Mouse (Mus musculus): ENCODE measurements at regions not wholly inside any gene's neighbourhood (a gene's known extent, or its start where the extent isn't known, plus 50 kb on each side); places are given as distances from the start of the nearest gene placed in this dataset.
A peak's percentile ranks its signal among the peaks of the same experiment; 100 is the strongest.

DNA sequence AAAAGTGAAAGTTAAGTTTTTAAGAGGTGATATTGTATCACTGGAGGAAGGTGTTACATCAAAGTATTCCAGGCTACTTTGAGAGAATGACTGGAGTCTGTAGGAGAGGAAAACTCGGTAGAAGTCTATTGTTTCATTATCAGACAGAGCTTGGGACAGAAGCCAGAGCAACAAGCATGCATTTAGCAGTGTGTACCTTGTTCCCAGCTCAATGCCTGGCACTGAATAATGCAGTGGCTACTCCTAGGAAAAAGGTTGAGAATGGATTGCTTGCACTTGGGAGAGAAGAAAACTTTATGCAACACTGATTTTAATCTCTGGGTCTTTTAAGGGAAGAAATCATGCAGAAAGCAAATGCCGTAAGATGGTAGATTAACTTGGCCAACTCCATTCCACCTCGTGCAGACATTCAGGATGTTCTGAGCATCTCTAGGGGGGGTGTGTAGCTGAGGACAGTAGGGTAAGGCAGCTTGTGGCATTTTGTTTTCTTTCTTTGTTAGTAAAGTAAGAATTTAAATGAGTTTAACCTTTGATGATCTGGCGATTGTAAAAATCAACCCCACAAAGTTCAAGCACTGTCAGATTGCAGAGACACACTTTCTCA lies 138.5 kb upstream of the Astn2 start:
- ATAC-seq (ENCODE audit: insufficient number of reproducible peaks, low FRiP score) = no peak
- H3K27me3 ChIP-seq (replicated peaks) = no peaks in the 10 kb centered on the region
- 58% methylated on average over 4 of the region's 4 CpGs for WGBS
- H3K36me3 ChIP-seq = no peaks in the 10 kb centered on the region
- H3K4me2 ChIP-seq = no peak overlapping the region
- 0 out of 2 replicates have a peak, but pooled peaks cover 9% of the 10 kb centered on the region for H3K4me1 ChIP-seq (replicated peaks)
- H3K9ac ChIP-seq = no peak overlapping the region
- H3K4me3 ChIP-seq = no peak overlapping the region
- no peak overlapping the region for H3K27ac ChIP-seq (ENCODE audit: poor library complexity, severe bottlenecking)
- H3K9me3 ChIP-seq (replicated peaks) = no peaks in the 10 kb centered on the region

DNA sequence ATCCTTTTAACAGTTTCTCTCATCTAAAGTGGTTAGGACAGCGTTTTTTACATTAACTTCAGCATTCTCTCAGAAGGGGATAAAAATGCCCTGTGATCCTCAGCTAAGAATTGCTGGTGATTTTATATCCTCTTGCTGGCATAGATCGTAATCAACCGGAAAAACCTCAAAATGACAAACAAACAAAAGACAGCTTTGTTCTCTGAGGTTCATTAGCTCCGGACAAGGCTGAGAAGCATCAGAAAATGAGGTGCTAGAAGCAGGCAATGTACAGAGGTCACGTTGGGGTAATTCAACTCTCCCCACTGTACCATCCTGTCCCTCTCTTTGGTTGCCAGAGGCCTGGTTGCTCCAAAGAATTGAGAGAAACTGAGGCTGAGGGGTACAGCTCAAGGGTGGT lies 120.0 kb upstream of the Astn2 start:
- H3K27ac ChIP-seq (ENCODE audit: poor library complexity, severe bottlenecking) = no peak overlapping the region
- 75% methylated on average over 5 of the region's 5 CpGs for WGBS
- ATAC-seq (ENCODE audit: insufficient number of reproducible peaks, low FRiP score) = no peak
- H3K4me3 ChIP-seq = no peak overlapping the region
- no peak overlapping the region for H3K4me2 ChIP-seq
- H3K36me3 ChIP-seq = no peaks in the 10 kb centered on the region
- no peak overlapping the region for H3K9ac ChIP-seq
- H3K27me3 ChIP-seq (replicated peaks) = no peaks in the 10 kb centered on the region
- H3K9me3 ChIP-seq (replicated peaks) = no peaks in the 10 kb centered on the region
- H3K4me1 ChIP-seq (replicated peaks) = no peaks in the 10 kb centered on the region

DNA sequence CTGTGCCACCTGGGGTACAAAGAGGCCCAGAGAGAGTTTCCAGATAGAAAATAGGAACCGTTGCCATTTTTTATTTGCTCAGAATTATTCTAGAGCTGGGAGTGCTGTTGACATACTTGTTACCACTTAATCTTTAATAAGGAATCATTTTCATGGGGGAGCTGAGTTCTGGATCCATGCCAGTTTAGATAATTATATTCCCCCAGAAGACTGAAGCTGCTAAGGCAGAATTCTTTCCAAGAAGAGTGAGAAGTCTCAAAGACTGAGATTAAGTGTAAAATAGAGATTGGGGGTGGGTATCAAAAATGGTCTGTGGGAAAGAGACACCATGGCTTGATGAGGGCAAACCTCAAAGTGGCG lies 119.5 kb upstream of the Astn2 start:
- 68% methylated on average over 2 of the region's 2 CpGs for WGBS
- ATAC-seq (ENCODE audit: insufficient number of reproducible peaks, low FRiP score) = no peak
- no peaks in the 10 kb centered on the region for H3K36me3 ChIP-seq
- H3K27me3 ChIP-seq (replicated peaks) = no peaks in the 10 kb centered on the region
- H3K9ac ChIP-seq = no peak overlapping the region
- no peak overlapping the region for H3K27ac ChIP-seq (ENCODE audit: poor library complexity, severe bottlenecking)
- no peak overlapping the region for H3K4me3 ChIP-seq
- H3K4me1 ChIP-seq (replicated peaks) = no peaks in the 10 kb centered on the region
- H3K4me2 ChIP-seq = no peak overlapping the region
- H3K9me3 ChIP-seq (replicated peaks) = no peaks in the 10 kb centered on the region

DNA sequence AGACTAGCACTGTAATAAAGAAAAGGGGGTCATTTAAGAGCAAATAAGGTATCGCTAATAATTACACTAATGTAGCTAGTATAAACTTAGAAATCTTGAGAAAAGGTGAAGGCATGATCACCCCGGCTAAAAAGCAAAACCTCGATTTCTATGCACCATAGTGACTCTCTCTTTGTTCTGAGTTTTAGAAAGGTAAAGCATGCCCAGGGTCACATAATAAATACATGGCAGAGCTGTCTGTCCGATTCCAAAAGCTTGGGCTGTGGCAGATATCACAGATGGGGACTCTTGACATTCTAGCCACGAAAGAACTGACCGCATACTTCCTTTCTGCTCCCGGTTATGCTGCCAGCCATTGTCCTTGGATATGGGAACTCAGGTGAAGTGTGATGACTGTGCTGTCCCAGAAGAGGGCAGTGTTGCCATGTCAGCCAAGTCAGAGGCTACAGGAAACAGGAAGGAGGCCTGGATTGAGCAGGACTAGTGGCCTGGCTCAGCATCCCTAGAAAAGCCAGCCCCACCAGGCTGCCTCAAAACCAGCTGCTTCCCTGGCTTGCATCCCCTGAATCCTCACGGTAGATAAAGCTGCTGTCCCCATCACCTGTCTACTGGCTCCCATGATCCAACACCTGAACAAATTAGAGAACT lies 119.0 kb upstream of the Astn2 start:
- Histone ChIP-seq H3K4me1 (replicated peaks) (no peaks in the 10 kb centered on the region), H3K27ac (ENCODE audit: poor library complexity, severe bottlenecking) (no peak overlapping the region), H3K4me3 (no peak overlapping the region), H3K27me3 (replicated peaks) (no peaks in the 10 kb centered on the region), H3K4me2 (no peak overlapping the region), H3K9ac (no peak overlapping the region), H3K36me3 (no peaks in the 10 kb centered on the region), H3K9me3 (replicated peaks) (no peaks in the 10 kb centered on the region)
- 38% methylated on average over 8 of the region's 8 CpGs for WGBS
- ATAC-seq (ENCODE audit: insufficient number of reproducible peaks, low FRiP score) = no peak

DNA sequence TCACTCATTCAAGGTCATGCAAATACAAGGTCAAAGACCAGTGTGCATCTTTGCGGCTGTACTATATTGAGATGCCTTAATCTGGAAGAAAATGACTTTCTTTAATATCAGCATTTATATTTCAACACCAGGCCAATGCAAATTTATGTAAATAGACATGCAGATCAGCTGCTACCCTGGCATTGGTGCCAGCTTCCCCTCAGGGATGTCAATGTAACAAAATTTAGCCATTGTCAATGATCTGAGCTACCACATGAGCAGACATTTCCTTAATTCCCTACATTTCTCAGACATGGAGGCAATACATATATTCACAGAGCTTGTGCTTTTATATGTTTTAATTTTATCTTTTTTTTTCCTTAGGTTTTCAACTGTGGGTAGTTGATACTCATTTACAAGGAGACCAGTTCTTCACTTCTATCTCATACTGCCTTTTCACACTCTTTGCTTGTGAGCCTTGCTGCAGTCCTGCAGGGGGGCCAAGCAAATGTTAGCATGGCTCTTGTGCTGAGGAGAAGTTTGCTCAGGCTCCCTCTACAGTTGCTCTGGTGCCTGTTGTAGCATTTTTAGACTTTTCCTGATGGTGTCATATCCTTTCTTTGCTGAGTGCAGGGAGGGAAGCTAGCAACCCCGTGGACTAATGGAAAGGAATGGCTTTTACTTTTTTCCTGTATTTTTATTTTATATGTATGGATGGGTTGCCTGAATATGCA lies 117.8 kb upstream of the Astn2 start:
- no peak for ATAC-seq (ENCODE audit: insufficient number of reproducible peaks, low FRiP score)
- Histone ChIP-seq H3K4me3 (no peak overlapping the region), H3K9me3 (replicated peaks) (no peaks in the 10 kb centered on the region), H3K9ac (no peak overlapping the region), H3K4me2 (no peak overlapping the region), H3K36me3 (no peaks in the 10 kb centered on the region), H3K4me1 (replicated peaks) (no peaks in the 10 kb centered on the region), H3K27ac (ENCODE audit: poor library complexity, severe bottlenecking) (no peak overlapping the region), H3K27me3 (replicated peaks) (no peaks in the 10 kb centered on the region)
- WGBS = 61% methylated on average over 2 of the region's 2 CpGs

DNA sequence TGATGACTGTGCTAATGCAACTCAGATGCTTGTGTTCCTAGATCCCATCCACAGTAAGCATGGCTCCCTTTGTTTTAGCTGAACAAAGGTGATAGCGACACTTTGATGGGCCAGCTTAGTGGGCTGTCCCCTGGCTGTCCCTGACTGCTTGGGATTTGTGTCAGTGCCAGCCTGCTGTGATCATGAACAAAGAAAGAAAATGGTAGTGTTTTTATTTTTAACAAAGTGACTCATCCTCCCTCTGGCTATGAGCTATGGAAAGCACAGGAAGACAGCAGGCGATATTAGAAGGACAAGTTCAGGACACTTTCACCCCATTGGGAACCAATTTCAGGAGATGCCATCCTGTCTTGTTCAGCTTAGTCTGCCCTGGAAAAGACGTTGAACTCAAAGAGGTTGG lies 116.4 kb upstream of the Astn2 start:
- no peak for ATAC-seq (ENCODE audit: insufficient number of reproducible peaks, low FRiP score)
- no peaks in the 10 kb centered on the region for H3K4me1 ChIP-seq (replicated peaks)
- no peaks in the 10 kb centered on the region for H3K9me3 ChIP-seq (replicated peaks)
- no peaks in the 10 kb centered on the region for H3K27me3 ChIP-seq (replicated peaks)
- H3K4me3 ChIP-seq = no peak overlapping the region
- H3K27ac ChIP-seq (ENCODE audit: poor library complexity, severe bottlenecking) = no peak overlapping the region
- no peak overlapping the region for H3K9ac ChIP-seq
- WGBS = 67% methylated on average over 3 of the region's 3 CpGs
- H3K36me3 ChIP-seq = no peaks in the 10 kb centered on the region
- H3K4me2 ChIP-seq = no peak overlapping the region

DNA sequence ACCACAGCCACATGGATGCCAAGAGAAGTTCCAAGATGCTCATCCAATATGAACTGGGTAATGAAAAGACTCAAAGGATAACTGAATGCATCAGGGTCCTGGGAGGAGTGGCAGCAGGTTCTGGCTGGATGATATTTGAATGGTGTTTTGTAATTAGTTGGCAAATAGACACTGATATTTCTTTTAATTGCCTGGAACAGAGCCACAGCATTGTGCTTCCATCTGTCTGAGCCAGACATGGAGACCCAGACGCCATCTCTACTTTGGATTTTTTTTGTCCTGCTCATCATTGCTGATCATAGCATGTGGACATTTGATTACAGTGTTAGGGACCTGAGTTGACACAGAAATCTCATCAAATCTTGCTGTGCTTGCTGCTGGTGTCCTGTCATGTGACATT lies 111.4 kb upstream of the Astn2 start:
- 78% methylated on average over 1 of the region's 1 CpGs for WGBS
- Histone ChIP-seq H3K27me3 (replicated peaks) (no peaks in the 10 kb centered on the region), H3K4me1 (replicated peaks) (no peaks in the 10 kb centered on the region), H3K4me3 (no peak overlapping the region), H3K9me3 (replicated peaks) (no peaks in the 10 kb centered on the region), H3K9ac (no peak overlapping the region), H3K4me2 (no peak overlapping the region), H3K36me3 (no peaks in the 10 kb centered on the region), H3K27ac (ENCODE audit: poor library complexity, severe bottlenecking) (no peak overlapping the region)
- no peak for ATAC-seq (ENCODE audit: insufficient number of reproducible peaks, low FRiP score)

DNA sequence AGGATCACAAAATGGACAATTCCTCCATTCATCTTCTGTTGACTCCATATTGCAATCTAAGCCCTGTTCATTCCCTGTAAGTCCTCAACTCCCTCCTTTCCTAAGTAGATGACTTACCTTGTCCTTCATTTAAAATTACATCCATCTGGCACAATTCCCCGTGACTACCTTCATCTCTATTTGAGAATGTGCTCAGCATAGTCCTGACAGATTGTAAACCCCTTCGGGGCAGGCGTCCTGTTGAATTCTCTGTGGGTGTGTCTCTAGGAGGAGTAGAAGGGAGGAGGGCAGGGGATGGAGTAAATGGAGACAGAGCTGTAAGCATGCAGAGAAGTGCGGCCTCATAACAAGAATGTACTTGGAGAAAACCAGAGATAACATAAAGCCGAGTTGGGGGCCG lies 79.1 kb upstream of the Astn2 start:
- Histone ChIP-seq H3K4me1 (replicated peaks) (peaks cover 12% of the 10 kb centered on the region), H3K27me3 (replicated peaks) (no peaks in the 10 kb centered on the region), H3K27ac (ENCODE audit: poor library complexity, severe bottlenecking) (peak overlapping the region; percentile 56), H3K9ac (no peak overlapping the region), H3K9me3 (replicated peaks) (no peaks in the 10 kb centered on the region), H3K4me2 (no peak overlapping the region), H3K36me3 (no peaks in the 10 kb centered on the region), H3K4me3 (no peak overlapping the region)
- no peak for ATAC-seq (ENCODE audit: insufficient number of reproducible peaks, low FRiP score)
- 76% methylated on average over 6 of the region's 6 CpGs for WGBS

DNA sequence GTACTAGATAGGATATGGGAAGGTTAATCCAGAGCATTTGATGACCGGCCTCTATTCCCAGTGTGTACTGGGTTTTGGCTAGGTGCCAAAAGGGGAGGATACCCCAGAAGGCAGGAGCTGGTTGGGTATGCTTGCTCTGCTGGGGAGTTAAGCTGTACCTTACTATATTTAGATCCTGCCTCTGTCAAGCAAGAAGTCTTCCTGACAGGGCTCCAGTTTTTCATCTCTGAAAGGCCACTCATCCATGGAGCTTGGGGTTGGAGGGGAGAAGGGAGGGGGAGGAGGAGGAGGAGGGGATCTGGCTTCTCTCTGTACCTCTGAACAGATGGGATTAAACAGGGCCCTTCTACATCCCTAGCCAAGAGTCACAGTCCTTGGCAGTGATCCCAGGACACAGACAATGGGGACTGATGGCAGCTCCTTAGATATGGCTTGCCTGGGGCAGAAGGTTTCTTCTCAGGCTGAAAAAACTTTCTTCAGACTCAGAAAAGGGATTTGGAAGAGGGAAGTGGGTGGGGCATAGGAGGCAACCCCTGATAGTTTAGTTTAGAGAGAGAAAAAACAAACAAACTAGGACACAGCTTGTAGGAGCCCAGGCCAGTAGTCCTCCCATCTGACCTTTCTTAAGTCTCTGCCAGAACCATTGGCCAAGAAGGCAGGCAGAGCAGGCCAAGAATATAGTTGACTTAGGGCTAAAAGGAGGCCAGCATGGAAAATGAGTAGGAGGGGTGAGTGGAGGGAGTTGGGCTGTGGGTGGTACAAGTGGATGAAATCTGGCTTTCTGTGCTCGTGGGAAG lies 78.3 kb upstream of the Astn2 start:
- Histone ChIP-seq H3K27me3 (replicated peaks) (no peaks in the 10 kb centered on the region), H3K27ac (ENCODE audit: poor library complexity, severe bottlenecking) (peak overlapping the region; percentile 56), H3K4me2 (no peak overlapping the region), H3K36me3 (no peaks in the 10 kb centered on the region), H3K4me1 (replicated peaks) (peaks cover 12% of the 10 kb centered on the region), H3K4me3 (no peak overlapping the region), H3K9me3 (replicated peaks) (no peaks in the 10 kb centered on the region), H3K9ac (no peak overlapping the region)
- WGBS = 25% methylated on average over 2 of the region's 2 CpGs
- peak; percentile 93 for ATAC-seq (ENCODE audit: insufficient number of reproducible peaks, low FRiP score)

DNA sequence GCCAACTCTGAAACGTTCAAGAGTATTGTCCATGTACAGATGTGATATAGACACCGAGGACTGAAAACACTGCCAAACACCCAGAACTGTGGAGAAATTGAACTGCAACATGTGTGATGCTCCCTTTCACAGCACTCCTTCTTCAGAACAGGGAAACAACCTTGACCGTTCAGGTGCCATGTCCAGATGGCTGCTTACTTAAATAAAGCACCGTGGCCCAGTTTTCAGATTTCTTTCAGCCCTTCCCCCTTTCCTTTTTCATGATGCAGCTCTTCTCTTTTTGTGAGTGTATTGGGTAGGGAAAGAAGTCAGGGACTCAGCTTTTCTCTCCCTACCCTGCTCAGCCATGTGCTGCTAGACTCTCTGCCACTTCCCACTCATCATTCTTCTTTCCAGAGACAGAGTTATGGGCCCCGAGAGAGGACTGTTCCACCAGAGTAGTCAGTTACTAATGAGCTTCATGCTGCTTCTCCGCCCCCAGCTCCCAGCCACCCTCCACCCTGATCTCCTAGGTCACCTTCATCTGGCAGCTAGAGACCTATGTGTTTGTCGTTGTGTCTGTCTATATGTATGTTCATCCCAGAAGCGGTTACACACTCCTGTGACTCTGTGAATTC lies 74.3 kb upstream of the Astn2 start:
- Histone ChIP-seq H3K4me2 (no peak overlapping the region), H3K4me1 (replicated peaks) (peaks cover 11% of the 10 kb centered on the region), H3K9me3 (replicated peaks) (no peaks in the 10 kb centered on the region), H3K27ac (ENCODE audit: poor library complexity, severe bottlenecking) (no peak overlapping the region), H3K36me3 (no peaks in the 10 kb centered on the region), H3K27me3 (replicated peaks) (no peaks in the 10 kb centered on the region), H3K9ac (no peak overlapping the region), H3K4me3 (no peak overlapping the region)
- 78% methylated on average over 8 of the region's 8 CpGs for WGBS
- ATAC-seq (ENCODE audit: insufficient number of reproducible peaks, low FRiP score) = no peak
